Mouse (Mus musculus) stomach, embryonic 15.5 days (tissue): ENCODE results near the gene Pde4a. TPM values are rescaled to one million over a fixed set of nuclear protein-coding genes. Genes with fewer than 3 reads are reported as not detected.
A peak's percentile ranks its signal among the peaks of the same experiment; 100 is the strongest.

Source experiments
- ATAC-seq: fragments of 200-750 bp; cut with Nextera tagmentation; 2 replicates; pipeline ENCODE4 v1.8.0; 2017; ENCODE audit warnings: low read depth, moderate number of reproducible peaks, moderate TSS enrichment; ENCODE audit not compliant: insufficient read depth, low FRiP score
- H3K27ac ChIP-seq: fragments of 300-500 bp; sonication (generic); 2 replicates; pipeline ENCODE4 v1.5.1; 2015; ENCODE audit warnings: mild to moderate bottlenecking, inconsistent platforms
- H3K27me3 ChIP-seq: fragments of 300-500 bp; sonication (generic); replicated peaks from 2 replicates; pipeline ENCODE4 v1.6.1; 2015; ENCODE audit warnings: inconsistent platforms
- H3K36me3 ChIP-seq: fragments of 300-500 bp; sonication (generic); 2 replicates; pipeline ENCODE4 v1.6.1; 2015; ENCODE audit warnings: inconsistent platforms
- H3K4me1 ChIP-seq: fragments of 300-500 bp; sonication (generic); 2 replicates; pipeline ENCODE4 v1.6.1; 2015; ENCODE audit warnings: inconsistent platforms
- H3K4me2 ChIP-seq: fragments of 300-500 bp; sonication (generic); 2 replicates; pipeline ENCODE4 v1.6.1; 2015; ENCODE audit warnings: mild to moderate bottlenecking, inconsistent platforms
- H3K4me3 ChIP-seq: fragments of 300-500 bp; sonication (generic); replicated peaks from 2 replicates; pipeline ENCODE4 v1.5.1; 2015; ENCODE audit warnings: inconsistent platforms
- H3K9ac ChIP-seq: fragments of 300-500 bp; sonication (generic); 2 replicates; pipeline ENCODE4 v1.6.1; 2015; ENCODE audit warnings: inconsistent platforms
- H3K9me3 ChIP-seq: fragments of 300-500 bp; sonication (generic); 2 replicates; pipeline ENCODE4 v1.6.1; 2016; ENCODE audit warnings: inconsistent platforms
- WGBS: fragments of 180-500 bp; shearing (Covaris S2); methylation state at CpG from one replicate; pipeline ENCODE4 v1.1.7; 2015; 5-methylcytosine and 5-hydroxymethylcytosine counted together
- polyA plus RNA-seq: library from polyadenylated mRNA; unstranded; fragments of >200 nt; fragmentation: Nextera tagmentation; extraction: Ambion mirVana; gene quantifications from 2 replicates; pipeline ENCODE4 v1.2.1, GENCODE M21; 2015

Gene Pde4a
- polyA plus RNA-seq, 1 experiment from 2014 or later = 5.9 TPM

GRCm38 (mm10) chr9:21238733-21239464, 73.4 kb downstream of the Pde4a start, which contains the start of gene Keap1:
Gene Keap1 (minus strand): TSS chr9:21239361.
- WGBS = under 1% methylated on average over 75 of the region's 90 CpGs

DNA sequence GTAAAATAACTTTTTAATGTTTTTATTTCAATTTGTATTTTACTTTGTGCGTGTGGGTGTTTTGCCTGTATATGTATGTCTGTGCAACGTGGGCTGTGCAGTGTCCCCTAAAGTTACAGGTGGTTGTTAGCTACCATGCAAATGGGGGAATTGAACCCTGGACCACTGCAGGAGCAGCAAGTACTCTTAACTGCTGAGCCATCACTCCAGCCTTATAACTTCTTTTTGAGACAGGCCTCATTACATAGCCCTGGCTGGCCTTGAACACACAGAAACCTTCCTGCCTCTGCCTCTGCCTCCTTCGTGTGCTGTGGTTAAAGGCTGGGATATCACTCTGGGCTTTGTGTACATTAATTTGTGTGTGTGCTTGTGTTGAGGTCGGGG, 73.9 kb downstream of the Pde4a start:
- peak overlapping the region; percentile 69 for H3K4me2 ChIP-seq
- peak overlapping the region; percentile 93 for H3K27ac ChIP-seq
- H3K27me3 ChIP-seq = peaks cover 18% of the 10 kb centered on the region
- H3K9me3 ChIP-seq = no peaks in the 10 kb centered on the region
- ATAC-seq = no peak
- H3K4me3 ChIP-seq = peak overlapping the region; percentile 78
- peak overlapping the region; percentile 94; the same call in 1 of the 2 replicates for H3K9ac ChIP-seq
- H3K4me1 ChIP-seq = peaks cover 23% of the 10 kb centered on the region
- WGBS = 24% methylated on average over 4 of the region's 4 CpGs
- no peaks in the 10 kb centered on the region; the same call in 1 of the 2 replicates for H3K36me3 ChIP-seq

More at GRCm38 (mm10) chr9:21238733-21239464, 73.4 kb downstream of the Pde4a start, which contains the start of gene Keap1:
- Histone ChIP-seq H3K27me3 (peaks cover 13% of the 10 kb centered on the region), H3K9me3 (no peaks in the 10 kb centered on the region), H3K4me2 (peak within 1 kb of the TSS; percentile 69), H3K9ac (peak within 1 kb of the TSS; percentile 94), H3K4me3 (peak within 1 kb of the TSS; percentile 78), H3K27ac (peak within 1 kb of the TSS; percentile 93), H3K36me3 (peaks cover under 1% of the 10 kb centered on the region; the same call in 1 of the 2 replicates), H3K4me1 (peaks cover 18% of the 10 kb centered on the region)
- peak; percentile 86 for ATAC-seq

- Histone ChIP-seq H3K4me1 (peaks cover 31% of the 10 kb centered on the region), H3K36me3 (no peaks in the 10 kb centered on the region), H3K4me2 (no peak overlapping the region), H3K27ac (no peak overlapping the region), H3K4me3 (no peak overlapping the region), H3K9ac (no peak overlapping the region), H3K27me3 (peaks cover 37% of the 10 kb centered on the region), H3K9me3 (no peaks in the 10 kb centered on the region)
- ATAC-seq = no peak
- 5% methylated on average over 11 of the region's 11 CpGs for WGBS
Measured at GRCm38 (mm10) chr9:21241343-21241742, 75.8 kb downstream of the Pde4a start.

DNA sequence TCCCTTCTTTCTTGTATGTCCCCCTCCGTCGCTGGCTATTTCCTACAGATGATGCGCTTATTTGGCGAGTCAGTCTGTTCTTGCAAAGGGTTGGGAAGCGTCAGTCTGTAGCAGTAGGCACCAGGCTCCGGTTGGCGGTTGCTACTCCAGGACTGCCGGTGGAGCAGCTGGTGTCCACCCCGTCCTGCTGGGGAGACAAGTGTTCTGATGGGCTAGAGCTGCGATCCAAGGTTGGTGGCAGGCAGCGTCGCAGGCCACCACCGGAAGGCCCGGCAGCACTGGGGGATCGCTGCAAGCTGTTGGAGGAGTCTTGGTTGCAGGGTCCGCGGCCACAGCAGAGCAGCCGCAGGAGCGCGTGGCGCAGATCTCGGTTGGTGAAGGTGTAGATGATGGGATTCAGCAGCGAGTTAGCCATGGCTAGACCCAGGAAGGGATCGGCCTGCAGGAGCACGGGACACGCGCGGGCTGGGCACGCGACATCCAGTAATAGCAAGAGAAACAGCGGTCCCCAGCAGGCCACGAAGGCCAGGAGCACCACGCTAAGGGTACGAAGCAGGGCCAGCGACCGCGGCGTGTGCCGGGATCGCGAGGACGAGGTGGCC, 78.4 kb downstream of the Pde4a start:
- no peak overlapping the region for H3K27ac ChIP-seq
- peak overlapping the region; percentile 97 for H3K4me2 ChIP-seq
- WGBS = 12% methylated on average over 42 of the region's 42 CpGs
- H3K36me3 ChIP-seq = no peaks in the 10 kb centered on the region
- H3K4me3 ChIP-seq = peak overlapping the region; percentile 41
- H3K9me3 ChIP-seq = no peaks in the 10 kb centered on the region
- H3K4me1 ChIP-seq = peaks cover 25% of the 10 kb centered on the region
- no peak for ATAC-seq
- H3K9ac ChIP-seq = no peak overlapping the region
- peaks cover 59% of the 10 kb centered on the region for H3K27me3 ChIP-seq

- Histone ChIP-seq H3K36me3 (no peaks in the 10 kb centered on the region), H3K27me3 (peaks cover 66% of the 10 kb centered on the region), H3K9me3 (no peaks in the 10 kb centered on the region), H3K9ac (peak overlapping the region; percentile 10; the same call in 1 of the 2 replicates), H3K4me1 (peaks cover 21% of the 10 kb centered on the region), H3K4me2 (peak overlapping the region; percentile 97), H3K4me3 (peak overlapping the region; percentile 41), H3K27ac (no peak overlapping the region)
- WGBS = 1% methylated on average over 72 of the region's 72 CpGs
- ATAC-seq = no peak
Measured at GRCm38 (mm10) chr9:21244428-21245112, 79.1 kb downstream of the Pde4a start.

DNA sequence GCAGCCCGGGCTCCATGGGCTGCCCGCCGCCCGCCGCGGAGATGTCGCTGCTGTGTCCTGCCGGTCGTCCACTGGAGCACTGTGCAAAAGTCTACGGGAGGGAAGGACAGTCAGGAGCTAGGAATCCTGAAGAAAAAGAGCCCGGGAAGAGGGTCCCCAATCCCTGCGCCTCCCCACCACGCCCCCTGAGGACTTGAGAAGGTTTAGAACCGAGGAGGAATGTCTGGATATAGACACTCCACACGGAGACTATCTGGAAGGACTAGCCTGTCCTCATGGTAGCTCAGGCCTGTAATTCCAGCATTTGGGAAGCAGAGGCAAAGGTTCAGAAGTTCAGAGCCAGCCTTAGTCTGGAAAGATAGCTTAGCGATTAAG, 79.6 kb downstream of the Pde4a start:
- Histone ChIP-seq H3K4me3 (peak overlapping the region; percentile 41), H3K4me2 (peak overlapping the region; percentile 97), H3K9ac (peak overlapping the region; percentile 10; the same call in 1 of the 2 replicates), H3K4me1 (peaks cover 19% of the 10 kb centered on the region), H3K27ac (no peak overlapping the region), H3K36me3 (no peaks in the 10 kb centered on the region), H3K9me3 (no peaks in the 10 kb centered on the region), H3K27me3 (peaks cover 71% of the 10 kb centered on the region)
- 1% methylated on average over 16 of the region's 16 CpGs for WGBS
- ATAC-seq = no peak

DNA sequence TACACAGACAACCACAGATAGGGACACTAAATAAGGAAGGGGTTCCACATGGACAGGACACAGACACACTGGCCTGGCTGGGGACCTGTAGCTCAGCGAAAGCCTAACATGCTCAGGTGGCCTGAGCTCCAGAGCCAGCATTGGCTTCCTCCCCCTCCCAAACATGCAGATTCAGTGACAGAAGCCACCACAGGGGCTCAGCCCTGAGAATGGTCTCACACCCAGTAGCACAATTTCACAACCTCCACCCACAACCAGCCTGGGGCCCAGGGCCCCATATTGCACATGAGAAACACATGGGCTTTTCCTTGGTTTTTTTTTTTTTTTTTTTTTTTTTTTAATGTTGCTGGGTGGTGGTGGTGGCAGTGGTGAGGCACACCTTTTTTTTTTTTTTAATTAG, 80.8 kb downstream of the Pde4a start:
- Histone ChIP-seq H3K36me3 (no peaks in the 10 kb centered on the region), H3K9me3 (no peaks in the 10 kb centered on the region), H3K4me1 (peaks cover 19% of the 10 kb centered on the region), H3K4me3 (no peak overlapping the region), H3K27ac (no peak overlapping the region), H3K4me2 (no peak overlapping the region), H3K9ac (no peak overlapping the region), H3K27me3 (peaks cover 83% of the 10 kb centered on the region)
- 91% methylated on average over 1 of the region's 1 CpGs for WGBS
- no peak for ATAC-seq

GRCm38 (mm10) chr9:21248326-21248725, 82.8 kb downstream of the Pde4a start, which contains the start of gene S1pr5:
Gene S1pr5 (minus strand): TSS chr9:21248443.
- H3K27ac ChIP-seq = no peak within 1 kb of the TSS
- WGBS = 2% methylated on average over 21 of the region's 30 CpGs
- peaks cover 87% of the 10 kb centered on the region for H3K27me3 ChIP-seq
- ATAC-seq = no peak
- H3K36me3 ChIP-seq = no peaks in the 10 kb centered on the region
- H3K4me2 ChIP-seq = peak within 1 kb of the TSS; percentile 42
- H3K4me3 ChIP-seq = peak within 1 kb of the TSS; percentile 30
- no peaks in the 10 kb centered on the region for H3K9me3 ChIP-seq
- H3K4me1 ChIP-seq = peaks cover 19% of the 10 kb centered on the region
- peak within 1 kb of the TSS; percentile 6; the same call in 1 of the 2 replicates for H3K9ac ChIP-seq

DNA sequence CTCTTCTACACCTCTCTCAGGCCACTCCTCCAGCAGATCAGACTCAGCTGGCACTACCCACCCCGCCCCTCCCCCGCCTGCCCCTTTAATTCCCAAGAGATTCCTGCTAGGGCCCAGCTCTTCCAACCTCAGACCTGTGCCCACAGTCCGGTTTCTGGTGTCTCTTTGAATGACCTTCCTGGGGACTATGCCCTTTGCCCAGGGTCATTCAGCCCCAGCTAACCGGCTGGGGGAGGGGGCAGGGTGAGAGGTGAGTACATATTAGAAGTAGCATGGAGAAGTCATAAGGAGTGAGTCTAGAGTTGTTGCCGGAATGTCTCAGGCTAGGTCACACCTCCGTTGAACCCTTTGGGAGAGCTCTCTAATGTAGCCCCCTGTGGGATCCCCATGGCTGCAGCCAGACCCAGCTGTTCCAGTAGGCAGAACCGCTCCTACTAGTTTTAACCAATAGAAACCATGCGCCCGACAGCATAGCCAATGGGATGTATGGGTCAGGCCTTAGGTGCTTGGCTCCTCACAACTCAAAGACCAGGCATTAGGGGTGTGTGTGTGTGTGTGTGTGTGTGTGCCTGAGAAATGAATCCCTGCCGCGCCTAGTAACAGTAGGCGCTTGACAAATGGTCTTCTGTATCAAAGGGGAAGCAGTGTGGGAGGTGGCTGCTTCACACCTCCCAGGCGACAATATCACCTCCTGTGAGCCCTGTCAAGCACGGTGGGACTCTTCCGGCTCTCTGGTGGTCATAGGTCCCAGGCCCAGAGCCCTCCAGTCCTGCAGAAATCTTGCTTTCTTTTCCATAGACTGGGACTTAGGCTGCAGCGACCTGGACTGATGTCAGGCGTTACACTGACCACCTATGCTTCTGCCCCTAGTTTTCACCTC, 84.4 kb downstream of the Pde4a start:
- Histone ChIP-seq H3K27ac (peak overlapping the region; percentile 71; the same call in 1 of the 2 replicates), H3K4me3 (no peak overlapping the region), H3K9me3 (no peaks in the 10 kb centered on the region), H3K4me1 (peaks cover 8% of the 10 kb centered on the region), H3K27me3 (peaks cover 71% of the 10 kb centered on the region), H3K36me3 (no peaks in the 10 kb centered on the region), H3K4me2 (no peak overlapping the region), H3K9ac (no peak overlapping the region)
- 22% methylated on average over 17 of the region's 17 CpGs for WGBS
- no peak for ATAC-seq

- Histone ChIP-seq H3K4me3 (no peak overlapping the region), H3K27me3 (peaks cover 65% of the 10 kb centered on the region), H3K27ac (peak overlapping the region; percentile 71; the same call in 1 of the 2 replicates), H3K4me1 (peaks cover 4% of the 10 kb centered on the region; the same call in 1 of the 2 replicates), H3K4me2 (no peak overlapping the region), H3K36me3 (no peaks in the 10 kb centered on the region), H3K9ac (no peak overlapping the region), H3K9me3 (no peaks in the 10 kb centered on the region)
- WGBS = 47% methylated on average over 2 of the region's 2 CpGs
- no peak for ATAC-seq
Measured at GRCm38 (mm10) chr9:21250509-21250908, 85.0 kb downstream of the Pde4a start.
